Mouse (Mus musculus): ENCODE measurements at regions not wholly inside any gene's neighbourhood (a gene's known extent, or its start where the extent isn't known, plus 50 kb on each side); places are given as distances from the start of the nearest gene placed in this dataset.

- H3K4me2 ChIP-seq: no peak overlapping the region
- no peaks in the 10 kb centered on the region for H3K36me3 ChIP-seq
- WGBS: 91% methylated on average over 2 of the region's 2 CpGs
- peaks cover 7% of the 10 kb centered on the region; the same call in 1 of the 2 replicates for H3K9me3 ChIP-seq (replicated peaks)
- no peak overlapping the region for H3K27ac ChIP-seq (replicated peaks)
- H3K27me3 ChIP-seq (replicated peaks): no peaks in the 10 kb centered on the region
- no peaks in the 10 kb centered on the region for H3K4me1 ChIP-seq
- ATAC-seq (ENCODE audit: low FRiP score): no peak
- no peak overlapping the region for H3K4me3 ChIP-seq (replicated peaks)
- no peak overlapping the region for H3K9ac ChIP-seq (replicated peaks)
Measured at GRCm38 (mm10) chr4:34105251-34105650, 55.3 kb upstream of the Spaca1 start.

GRCm38 (mm10) chr4:34114323-34114722 is 64.3 kb upstream of the Spaca1 start:
- H3K36me3 ChIP-seq: no peaks in the 10 kb centered on the region
- no peak for ATAC-seq (ENCODE audit: low FRiP score)
- H3K4me3 ChIP-seq (replicated peaks): no peak overlapping the region
- H3K4me1 ChIP-seq: no peaks in the 10 kb centered on the region
- H3K9me3 ChIP-seq (replicated peaks): no peaks in the 10 kb centered on the region
- H3K4me2 ChIP-seq: no peak overlapping the region
- 35% methylated on average over 6 of the region's 6 CpGs for WGBS
- no peaks in the 10 kb centered on the region for H3K27me3 ChIP-seq (replicated peaks)
- H3K27ac ChIP-seq (replicated peaks): no peak overlapping the region
- H3K9ac ChIP-seq (replicated peaks): no peak overlapping the region

- no peaks in the 10 kb centered on the region for H3K4me1 ChIP-seq
- no peaks in the 10 kb centered on the region for H3K36me3 ChIP-seq
- H3K9ac ChIP-seq (replicated peaks): no peak overlapping the region
- H3K27ac ChIP-seq (replicated peaks): no peak overlapping the region
- H3K4me3 ChIP-seq (replicated peaks): no peak overlapping the region
- H3K9me3 ChIP-seq (replicated peaks): no peaks in the 10 kb centered on the region
- no peak overlapping the region for H3K4me2 ChIP-seq
- 49% methylated on average over 1 of the region's 1 CpGs for WGBS
- no peak for ATAC-seq (ENCODE audit: low FRiP score)
- H3K27me3 ChIP-seq (replicated peaks): no peaks in the 10 kb centered on the region
Measured at GRCm38 (mm10) chr4:34117086-34117485, 67.1 kb upstream of the Spaca1 start.

GRCm38 (mm10) chr4:34122959-34123520 is 73.0 kb upstream of the Spaca1 start:
- Histone ChIP-seq H3K4me1 (no peaks in the 10 kb centered on the region), H3K27ac (replicated peaks) (no peak overlapping the region), H3K36me3 (no peaks in the 10 kb centered on the region), H3K4me2 (no peak overlapping the region), H3K4me3 (replicated peaks) (no peak overlapping the region), H3K27me3 (replicated peaks) (no peaks in the 10 kb centered on the region), H3K9me3 (replicated peaks) (no peaks in the 10 kb centered on the region), H3K9ac (replicated peaks) (no peak overlapping the region)
- ATAC-seq (ENCODE audit: low FRiP score): no peak
- 85% methylated on average over 9 of the region's 9 CpGs for WGBS

GRCm38 (mm10) chr4:34128224-34128623 is 78.2 kb upstream of the Spaca1 start:
- H3K4me3 ChIP-seq (replicated peaks): no peak overlapping the region
- H3K27ac ChIP-seq (replicated peaks): no peak overlapping the region
- H3K36me3 ChIP-seq: no peaks in the 10 kb centered on the region
- H3K4me1 ChIP-seq: no peaks in the 10 kb centered on the region
- ATAC-seq (ENCODE audit: low FRiP score): no peak
- H3K27me3 ChIP-seq (replicated peaks): no peaks in the 10 kb centered on the region
- 72% methylated on average over 4 of the region's 4 CpGs for WGBS
- no peaks in the 10 kb centered on the region for H3K9me3 ChIP-seq (replicated peaks)
- H3K4me2 ChIP-seq: no peak overlapping the region
- H3K9ac ChIP-seq (replicated peaks): no peak overlapping the region

- H3K27me3 ChIP-seq (replicated peaks): no peaks in the 10 kb centered on the region
- H3K36me3 ChIP-seq: no peaks in the 10 kb centered on the region
- no peak overlapping the region for H3K4me3 ChIP-seq (replicated peaks)
- H3K4me2 ChIP-seq: no peak overlapping the region
- no peak overlapping the region for H3K9ac ChIP-seq (replicated peaks)
- H3K4me1 ChIP-seq: no peaks in the 10 kb centered on the region
- 75% methylated on average over 2 of the region's 2 CpGs for WGBS
- no peak for ATAC-seq (ENCODE audit: low FRiP score)
- no peaks in the 10 kb centered on the region for H3K9me3 ChIP-seq (replicated peaks)
- H3K27ac ChIP-seq (replicated peaks): no peak overlapping the region
Measured at GRCm38 (mm10) chr4:34146133-34146867, 96.3 kb upstream of the Spaca1 start.

- Histone ChIP-seq H3K4me2 (no peak overlapping the region), H3K27ac (replicated peaks) (no peak overlapping the region), H3K27me3 (replicated peaks) (no peaks in the 10 kb centered on the region), H3K4me3 (replicated peaks) (no peak overlapping the region), H3K36me3 (no peaks in the 10 kb centered on the region), H3K9me3 (replicated peaks) (no peaks in the 10 kb centered on the region), H3K9ac (replicated peaks) (no peak overlapping the region), H3K4me1 (no peaks in the 10 kb centered on the region)
- ATAC-seq (ENCODE audit: low FRiP score): no peak
- 75% methylated on average over 5 of the region's 5 CpGs for WGBS
Measured at GRCm38 (mm10) chr4:34148956-34149739, 99.2 kb upstream of the Spaca1 start.

- Histone ChIP-seq H3K27ac (replicated peaks) (no peak overlapping the region), H3K4me3 (replicated peaks) (no peak overlapping the region), H3K27me3 (replicated peaks) (no peaks in the 10 kb centered on the region), H3K4me2 (no peak overlapping the region), H3K36me3 (no peaks in the 10 kb centered on the region), H3K9ac (replicated peaks) (no peak overlapping the region), H3K9me3 (replicated peaks) (no peaks in the 10 kb centered on the region), H3K4me1 (no peaks in the 10 kb centered on the region)
- 66% methylated on average over 10 of the region's 10 CpGs for WGBS
- no peak for ATAC-seq (ENCODE audit: low FRiP score)
Measured at GRCm38 (mm10) chr4:34151605-34152347, 101.8 kb upstream of the Spaca1 start.

GRCm38 (mm10) chr4:34155501-34155900 is 105.5 kb upstream of the Spaca1 start:
- H3K36me3 ChIP-seq: no peaks in the 10 kb centered on the region
- no peaks in the 10 kb centered on the region for H3K4me1 ChIP-seq
- no peak for ATAC-seq (ENCODE audit: low FRiP score)
- no peak overlapping the region for H3K4me3 ChIP-seq (replicated peaks)
- H3K27ac ChIP-seq (replicated peaks): no peak overlapping the region
- no peaks in the 10 kb centered on the region for H3K9me3 ChIP-seq (replicated peaks)
- 82% methylated on average over 6 of the region's 6 CpGs for WGBS
- no peak overlapping the region for H3K4me2 ChIP-seq
- no peaks in the 10 kb centered on the region for H3K27me3 ChIP-seq (replicated peaks)
- H3K9ac ChIP-seq (replicated peaks): no peak overlapping the region

GRCm38 (mm10) chr4:34157818-34158511 is 108.0 kb upstream of the Spaca1 start:
- ATAC-seq (ENCODE audit: low FRiP score): no peak
- WGBS: 90% methylated on average over 6 of the region's 6 CpGs

GRCm38 (mm10) chr4:34171265-34171862 is 121.4 kb upstream of the Spaca1 start:
- Histone ChIP-seq H3K9me3 (replicated peaks) (no peaks in the 10 kb centered on the region), H3K4me2 (no peak overlapping the region), H3K27ac (replicated peaks) (no peak overlapping the region), H3K4me3 (replicated peaks) (no peak overlapping the region), H3K27me3 (replicated peaks) (no peaks in the 10 kb centered on the region), H3K36me3 (no peaks in the 10 kb centered on the region), H3K9ac (replicated peaks) (no peak overlapping the region), H3K4me1 (peaks cover 5% of the 10 kb centered on the region; the same call in 1 of the 2 replicates)
- 52% methylated on average over 4 of the region's 4 CpGs for WGBS
- ATAC-seq (ENCODE audit: low FRiP score): no peak

More at GRCm38 (mm10) chr4:34157818-34158511, 108.0 kb upstream of the Spaca1 start:
- Histone ChIP-seq H3K27me3 (replicated peaks) (no peaks in the 10 kb centered on the region), H3K4me3 (replicated peaks) (no peak overlapping the region), H3K9ac (replicated peaks) (no peak overlapping the region), H3K9me3 (replicated peaks) (no peaks in the 10 kb centered on the region), H3K27ac (replicated peaks) (no peak overlapping the region), H3K36me3 (no peaks in the 10 kb centered on the region), H3K4me2 (no peak overlapping the region), H3K4me1 (no peaks in the 10 kb centered on the region)
